In genomic region chr16:18228856-18229255, GRCm38 (mm10) we compare ENCODE assay signal across 19 mouse cellular contexts. TPM values are rescaled to one million over a fixed set of nuclear protein-coding genes. Genes with fewer than 3 reads are reported as not detected.
DNase-seq lines count a peak whose midpoint lies in the region; ATAC-seq lines count a peak whose summit lies in the region.
"Had no signal": no experiment of that assay in that cellular context is flagged by ENCODE, and none has a peak within 500 bp of the region (broad histone marks: within the 10 kb centered on the region; RNA-seq: fewer than 3 reads in every experiment).

No protein-coding gene starts in this region.

- peak overlapping the region; percentile 27; the same call in 1 of the 2 replicates for H3K4me3 ChIP-seq in heart, embryonic 12.5 days
- H3K4me3 ChIP-seq in neural tube, embryonic 12.5 days: no peak overlapping the region
- no peak overlapping the region for H3K4me3 ChIP-seq in neural tube, embryonic 15.5 days (replicated peaks)
- H3K4me3 ChIP-seq: forebrain, embryonic 15.5 days; intestine, embryonic 15.5 days; liver, embryonic 12.5 days; lung, embryonic 15.5 days had no signal

- H3K9ac ChIP-seq in heart, embryonic 12.5 days: peak overlapping the region; percentile 55
- 0 out of 2 replicates have a peak overlapping the region, but pooled peaks have one; percentile 6 for H3K9ac ChIP-seq in neural tube, embryonic 12.5 days
- no peak overlapping the region for H3K9ac ChIP-seq in neural tube, embryonic 15.5 days (replicated peaks)
- H3K9ac ChIP-seq: forebrain, embryonic 15.5 days; intestine, embryonic 15.5 days; liver, embryonic 12.5 days; lung, embryonic 15.5 days had no signal

- no peak for DNase-seq in heart, postnatal 10 days
- no peak for DNase-seq in neural tube, embryonic 10.5 days (ENCODE audit: extremely low spot score, low spot score)
- DNase-seq in cerebellum, postnatal 10 days: peak; percentile 85 to 87
- no peak for DNase-seq in spleen, adult 18-20 months
- no peak for DNase-seq in kidney, adult 9 months
- DNase-seq: thymus, postnatal 25 days had no signal

- H3K27me3 ChIP-seq in heart, embryonic 12.5 days (replicated peaks): no peaks in the 10 kb centered on the region
- no peaks in the 10 kb centered on the region for H3K27me3 ChIP-seq in neural tube, embryonic 12.5 days (replicated peaks)
- no peaks in the 10 kb centered on the region for H3K27me3 ChIP-seq in neural tube, embryonic 15.5 days (replicated peaks)
- H3K27me3 ChIP-seq: forebrain, embryonic 15.5 days; intestine, embryonic 15.5 days; lung, embryonic 15.5 days had no signal

- no peak for ATAC-seq in heart, embryonic 12.5 days (ENCODE audit: insufficient number of reproducible peaks, low FRiP score)
- no peak for ATAC-seq in neural tube, embryonic 12.5 days (ENCODE audit: low FRiP score, low read depth)
- no peak for ATAC-seq in neural tube, embryonic 15.5 days (ENCODE audit: low FRiP score)
- ATAC-seq: forebrain, embryonic 15.5 days had no signal

- 86% methylated on average over 4 of the region's 4 CpGs for WGBS in heart, embryonic 12.5 days
- WGBS in neural tube, embryonic 12.5 days: 93% methylated on average over 4 of the region's 4 CpGs
- 85% methylated on average over 4 of the region's 4 CpGs for WGBS in neural tube, embryonic 15.5 days

- H3K27ac ChIP-seq in heart, embryonic 12.5 days (ENCODE audit: poor library complexity, severe bottlenecking): peak overlapping the region; percentile 95
- no peak overlapping the region for H3K27ac ChIP-seq in neural tube, embryonic 12.5 days
- peak overlapping the region; percentile 23; the same call in 1 of the 2 replicates for H3K27ac ChIP-seq in neural tube, embryonic 15.5 days (replicated peaks)
- H3K27ac ChIP-seq: forebrain, embryonic 15.5 days; intestine, embryonic 15.5 days; limb, embryonic 10.5 days; liver, embryonic 12.5 days; lung, embryonic 15.5 days; stomach, postnatal 0 days had no signal

- intact Hi-C loops in heart, postnatal 10 days (cut with DNase I): no loop called here

- H3K4me1 ChIP-seq in heart, embryonic 12.5 days (replicated peaks): peaks cover 58% of the 10 kb centered on the region
- H3K4me1 ChIP-seq in neural tube, embryonic 12.5 days: peaks cover 17% of the 10 kb centered on the region
- H3K4me1 ChIP-seq in neural tube, embryonic 15.5 days: peaks cover 47% of the 10 kb centered on the region

- peaks cover 52% of the 10 kb centered on the region for H3K36me3 ChIP-seq in heart, embryonic 12.5 days
- peaks cover 52% of the 10 kb centered on the region for H3K36me3 ChIP-seq in neural tube, embryonic 12.5 days
- H3K36me3 ChIP-seq in neural tube, embryonic 15.5 days: peaks cover 42% of the 10 kb centered on the region
- H3K36me3 ChIP-seq: G1E had no signal

- H3K9me3 ChIP-seq in heart, embryonic 12.5 days (replicated peaks): no peaks in the 10 kb centered on the region
- H3K9me3 ChIP-seq in neural tube, embryonic 12.5 days: no peaks in the 10 kb centered on the region
- no peaks in the 10 kb centered on the region for H3K9me3 ChIP-seq in neural tube, embryonic 15.5 days (replicated peaks)
- H3K9me3 ChIP-seq: forebrain, embryonic 15.5 days; G1E; intestine, embryonic 15.5 days; limb, embryonic 10.5 days; liver, embryonic 12.5 days; lung, embryonic 15.5 days had no signal

- H3K4me2 ChIP-seq in heart, embryonic 12.5 days: peak overlapping the region; percentile 66
- H3K4me2 ChIP-seq in neural tube, embryonic 12.5 days (replicated peaks): no peak overlapping the region
- H3K4me2 ChIP-seq in neural tube, embryonic 15.5 days: no peak overlapping the region
- H3K4me2 ChIP-seq: forebrain, embryonic 15.5 days; liver, embryonic 12.5 days; lung, embryonic 15.5 days had no signal

RNA-seq across cellular contexts. Expression of gene Zdhhc8, which starts 6.1 kb away (rescaled TPM):
- polyA plus RNA-seq in heart, embryonic 12.5 days (2016; fragmentation: Nextera tagmentation; extraction: Ambion mirVana): 29.5 and 33.0 TPM in 2 replicates
- 10 to 100 TPM; 33.2 to 35.7 TPM for total RNA-seq in heart, postnatal 10 days (2021)
- polyA plus RNA-seq in neural tube, embryonic 12.5 days (2016; fragmentation: Nextera tagmentation; extraction: Ambion mirVana): 16.7 and 17.7 TPM in 2 replicates
- polyA plus RNA-seq in neural tube, embryonic 15.5 days (2015; fragmentation: Nextera tagmentation; extraction: Ambion mirVana): 16.9 and 19.2 TPM in 2 replicates

RNA-seq across cellular contexts. Expression of gene Ccdc188, which starts 11.2 kb away (rescaled TPM):
- polyA plus RNA-seq in heart, embryonic 12.5 days (2016; fragmentation: Nextera tagmentation; extraction: Ambion mirVana): 0.14 and 0.15 TPM in 2 replicates
- not detected for total RNA-seq in heart, postnatal 10 days (2021)
- not detected in 2 replicates for polyA plus RNA-seq in neural tube, embryonic 12.5 days (2016; fragmentation: Nextera tagmentation; extraction: Ambion mirVana)
- not detected in 2 replicates for polyA plus RNA-seq in neural tube, embryonic 15.5 days (2015; fragmentation: Nextera tagmentation; extraction: Ambion mirVana)
- total RNA-seq: adrenal gland, adult 2 months; G1E; hematopoietic stem cell, adult 5-6 weeks; neutrophil, adult 5-6 weeks had no signal
- polyA plus RNA-seq: adrenal gland, adult 2 months; forebrain, embryonic 15.5 days; G1E; intestine, embryonic 15.5 days; limb, embryonic 10.5 days; liver, embryonic 12.5 days; lung, embryonic 15.5 days; stomach, postnatal 0 days had no signal

RNA-seq across cellular contexts. Expression of gene Trmt2a, which starts 19.6 kb away (rescaled TPM):
- 57.2 and 61.9 TPM in 2 replicates for polyA plus RNA-seq in heart, embryonic 12.5 days (2016; fragmentation: Nextera tagmentation; extraction: Ambion mirVana)
- total RNA-seq in heart, postnatal 10 days (2021): 10 to 100 TPM; 24.1 to 30.6 TPM
- polyA plus RNA-seq in neural tube, embryonic 12.5 days (2016; fragmentation: Nextera tagmentation; extraction: Ambion mirVana): 95.4 and 106 TPM in 2 replicates
- polyA plus RNA-seq in neural tube, embryonic 15.5 days (2015; fragmentation: Nextera tagmentation; extraction: Ambion mirVana): 96.4 and 97.1 TPM in 2 replicates

RNA-seq across cellular contexts. Expression of gene Ranbp1, which starts 19.7 kb away (rescaled TPM):
- polyA plus RNA-seq in heart, embryonic 12.5 days (2016; fragmentation: Nextera tagmentation; extraction: Ambion mirVana): 512 and 519 TPM in 2 replicates
- 10 to 100 TPM; 79.1 to 82.9 TPM for total RNA-seq in heart, postnatal 10 days (2021)
- polyA plus RNA-seq in neural tube, embryonic 12.5 days (2016; fragmentation: Nextera tagmentation; extraction: Ambion mirVana): 701 and 706 TPM in 2 replicates
- 364 and 412 TPM in 2 replicates for polyA plus RNA-seq in neural tube, embryonic 15.5 days (2015; fragmentation: Nextera tagmentation; extraction: Ambion mirVana)

RNA-seq across cellular contexts. Expression of gene Gm49776, which starts 29.3 kb away (rescaled TPM):
- 1.2 and 1.7 TPM in 2 replicates for polyA plus RNA-seq in heart, embryonic 12.5 days (2016; fragmentation: Nextera tagmentation; extraction: Ambion mirVana)
- total RNA-seq in heart, postnatal 10 days (2021): not detected
- polyA plus RNA-seq in neural tube, embryonic 12.5 days (2016; fragmentation: Nextera tagmentation; extraction: Ambion mirVana): 2.8 and 4.7 TPM in 2 replicates
- polyA plus RNA-seq in neural tube, embryonic 15.5 days (2015; fragmentation: Nextera tagmentation; extraction: Ambion mirVana): 1.4 and 5.4 TPM in 2 replicates
- total RNA-seq: G1E; hematopoietic stem cell, adult 5-6 weeks; neutrophil, adult 5-6 weeks had no signal
- polyA plus RNA-seq: adrenal gland, adult 2 months; G1E; limb, embryonic 10.5 days; liver, embryonic 12.5 days had no signal

Comparison
In these comparisons a context has a peak if more than half of its experiments do, and no peak if none do; other contexts are left out.
1. DNase-seq: peak in cerebellum, postnatal 10 days (2 of 2); none in heart, postnatal 10 days (0 of 2), neural tube, embryonic 10.5 days (single experiment), spleen, adult 18-20 months (0 of 2) and kidney, adult 9 months (single experiment).